Mouse (Mus musculus): ENCODE data around the gene Slc9a3r1. TPM values are rescaled to one million over a fixed set of nuclear protein-coding genes. Genes with fewer than 3 reads are reported as not detected.

Slc9a3r1 gene
- polyA plus RNA-seq, 1 experiment from 2014 or later: 39.4 TPM

DNA sequence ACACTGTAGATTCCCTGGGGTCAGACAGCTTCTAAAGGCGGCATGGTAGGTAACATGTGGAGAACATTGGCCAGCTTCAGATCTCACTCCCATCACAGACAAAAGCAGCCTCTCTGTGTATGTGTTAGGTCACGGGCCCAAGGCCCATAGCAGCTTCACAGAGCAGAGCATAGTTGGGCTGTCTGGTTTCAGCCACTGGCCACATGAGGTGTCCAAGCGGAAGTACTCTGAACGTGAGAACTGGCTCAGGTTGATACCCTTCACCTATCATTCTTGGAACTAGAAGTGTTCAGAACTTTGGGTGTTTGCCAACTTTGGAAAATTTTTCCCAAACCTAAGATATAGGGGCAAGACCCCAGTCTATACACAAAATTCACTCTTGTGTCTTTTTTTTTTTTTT is 6.3 kb downstream of the Slc9a3r1 start:
- no peak for DNase-seq (ENCODE audit: low spot score)
- Histone ChIP-seq H3K4me2 (ENCODE audit: low read length) (no peak overlapping the region), H3K4me3 (ENCODE audit: low read depth, low read length) (no peak overlapping the region), H3K9me3 (replicated peaks; ENCODE audit: control insufficient read depth, low read length) (no peaks in the 10 kb centered on the region), H3K9ac (ENCODE audit: low read length) (no peak overlapping the region), H3K27ac (ENCODE audit: low read depth, low read length) (no peak overlapping the region), H3K4me1 (ENCODE audit: control insufficient read depth, insufficient read depth, low read length) (peaks cover 17% of the 10 kb centered on the region; the same call in 1 of the 2 replicates), H3K36me3 (ENCODE audit: control insufficient read depth, insufficient read depth, low read length) (no peaks in the 10 kb centered on the region), H3K27me3 (replicated peaks; ENCODE audit: control insufficient read depth, insufficient read depth, low read length) (peaks cover 8% of the 10 kb centered on the region; the same call in 1 of the 2 replicates)
- ATAC-seq: no peak
- 92% methylated on average over 4 of the region's 4 CpGs for WGBS

DNA sequence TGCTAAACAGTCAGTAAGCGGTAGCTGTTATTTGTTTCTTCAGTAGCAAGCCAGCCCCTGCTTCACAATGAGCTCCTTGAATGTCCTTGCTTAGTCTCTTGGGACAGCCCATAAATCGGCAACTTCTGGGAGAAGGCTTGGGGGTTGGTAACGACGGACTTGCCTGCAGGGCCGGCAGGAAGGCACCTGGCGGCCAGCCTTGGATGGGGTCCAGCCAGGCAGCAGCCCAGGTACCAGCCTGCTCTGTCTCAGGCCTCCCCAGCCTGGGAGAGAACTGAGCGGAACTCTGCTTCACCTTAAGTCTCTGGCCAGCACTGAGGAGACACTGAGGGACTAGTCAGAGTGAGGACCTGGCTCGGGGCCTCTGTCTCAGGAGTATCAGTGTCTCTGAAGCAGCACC is 8.0 kb downstream of the Slc9a3r1 start:
- H3K9me3 ChIP-seq (replicated peaks; ENCODE audit: control insufficient read depth, low read length): no peaks in the 10 kb centered on the region
- no peak overlapping the region for H3K4me3 ChIP-seq (ENCODE audit: low read depth, low read length)
- no peak overlapping the region for H3K27ac ChIP-seq (ENCODE audit: low read depth, low read length)
- ATAC-seq (no peak), DNase-seq (ENCODE audit: low spot score) (no peak)
- no peak overlapping the region for H3K9ac ChIP-seq (ENCODE audit: low read length)
- H3K36me3 ChIP-seq (ENCODE audit: control insufficient read depth, insufficient read depth, low read length): no peaks in the 10 kb centered on the region
- no peaks in the 10 kb centered on the region for H3K27me3 ChIP-seq (replicated peaks; ENCODE audit: control insufficient read depth, insufficient read depth, low read length)
- H3K4me1 ChIP-seq (ENCODE audit: control insufficient read depth, insufficient read depth, low read length): peaks cover 17% of the 10 kb centered on the region; the same call in 1 of the 2 replicates
- WGBS: 48% methylated on average over 8 of the region's 8 CpGs
- H3K4me2 ChIP-seq (ENCODE audit: low read length): no peak overlapping the region

DNA sequence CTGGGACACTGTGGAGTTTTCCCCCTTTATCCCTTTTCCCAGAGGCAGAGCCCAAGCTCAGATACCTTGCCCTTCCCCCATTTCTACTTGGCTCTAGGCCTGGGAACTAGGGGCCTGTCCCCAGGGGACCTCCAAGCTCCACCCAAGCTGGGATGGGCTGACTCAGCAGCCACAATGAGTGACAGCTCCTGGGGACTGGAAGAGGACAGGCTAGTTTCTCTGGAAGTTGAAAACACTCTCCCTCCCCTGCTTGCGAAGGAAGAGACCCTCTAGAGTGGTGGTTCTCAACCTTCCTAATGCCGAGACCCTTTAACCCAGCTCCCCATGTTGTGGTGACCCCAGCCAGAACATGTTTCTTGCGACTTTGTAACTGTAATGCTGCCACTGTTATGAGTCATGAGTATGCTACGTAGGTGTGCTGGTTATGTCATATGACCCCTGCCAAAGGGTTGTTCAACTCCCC is 9.7 kb downstream of the Slc9a3r1 start:
- Histone ChIP-seq H3K9me3 (replicated peaks; ENCODE audit: control insufficient read depth, low read length) (no peaks in the 10 kb centered on the region), H3K27ac (ENCODE audit: low read depth, low read length) (no peak overlapping the region), H3K4me1 (ENCODE audit: control insufficient read depth, insufficient read depth, low read length) (peaks cover 31% of the 10 kb centered on the region), H3K36me3 (ENCODE audit: control insufficient read depth, insufficient read depth, low read length) (no peaks in the 10 kb centered on the region), H3K4me3 (ENCODE audit: low read depth, low read length) (no peak overlapping the region), H3K9ac (ENCODE audit: low read length) (no peak overlapping the region), H3K27me3 (replicated peaks; ENCODE audit: control insufficient read depth, insufficient read depth, low read length) (no peaks in the 10 kb centered on the region), H3K4me2 (ENCODE audit: low read length) (no peak overlapping the region)
- WGBS: 34% methylated on average over 4 of the region's 4 CpGs
- ATAC-seq: no peak; the same call in 1 of the 2 replicates
- DNase-seq (ENCODE audit: low spot score): peak; percentile 68

DNA sequence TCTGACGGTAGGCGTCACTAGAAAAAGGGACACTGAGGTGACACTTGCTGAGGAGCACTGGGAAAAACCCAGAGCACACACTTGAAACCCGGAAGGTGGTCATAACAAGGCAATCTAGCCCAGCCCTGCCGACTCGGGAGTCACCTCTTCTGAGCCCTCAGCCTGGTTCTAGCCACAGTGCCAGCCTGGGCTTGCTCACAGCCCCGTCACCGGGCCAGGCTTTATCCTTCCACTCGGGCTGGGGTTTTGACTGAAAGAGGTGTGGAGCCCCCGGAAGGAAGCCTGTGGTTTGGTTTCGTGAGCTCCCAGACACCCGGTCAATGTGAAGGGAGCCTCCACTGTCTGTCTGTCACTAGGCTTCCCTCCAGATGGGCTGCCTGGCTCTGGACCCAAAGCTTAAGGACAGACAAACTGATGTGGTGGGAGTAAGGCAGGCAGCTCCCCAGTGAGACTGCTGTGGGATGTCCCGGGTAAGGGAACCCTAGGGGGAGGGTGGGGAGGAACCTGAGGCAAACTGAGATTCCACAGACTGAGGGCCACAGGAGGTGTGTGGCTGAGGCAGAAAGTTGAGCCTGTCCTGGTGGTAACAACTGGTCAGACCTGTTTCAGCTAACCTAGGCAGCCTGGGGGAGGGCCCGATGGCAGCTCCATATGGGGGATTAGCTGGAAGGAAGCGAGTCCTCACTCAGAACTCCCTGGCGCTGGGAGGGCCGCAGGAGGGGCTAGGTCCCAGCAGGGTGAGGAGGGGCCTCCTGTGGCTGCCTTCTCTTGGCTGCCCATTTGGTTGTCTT is 10.6 kb downstream of the Slc9a3r1 start:
- no peak overlapping the region for H3K4me2 ChIP-seq (ENCODE audit: low read length)
- no peak for DNase-seq (ENCODE audit: low spot score)

DNA sequence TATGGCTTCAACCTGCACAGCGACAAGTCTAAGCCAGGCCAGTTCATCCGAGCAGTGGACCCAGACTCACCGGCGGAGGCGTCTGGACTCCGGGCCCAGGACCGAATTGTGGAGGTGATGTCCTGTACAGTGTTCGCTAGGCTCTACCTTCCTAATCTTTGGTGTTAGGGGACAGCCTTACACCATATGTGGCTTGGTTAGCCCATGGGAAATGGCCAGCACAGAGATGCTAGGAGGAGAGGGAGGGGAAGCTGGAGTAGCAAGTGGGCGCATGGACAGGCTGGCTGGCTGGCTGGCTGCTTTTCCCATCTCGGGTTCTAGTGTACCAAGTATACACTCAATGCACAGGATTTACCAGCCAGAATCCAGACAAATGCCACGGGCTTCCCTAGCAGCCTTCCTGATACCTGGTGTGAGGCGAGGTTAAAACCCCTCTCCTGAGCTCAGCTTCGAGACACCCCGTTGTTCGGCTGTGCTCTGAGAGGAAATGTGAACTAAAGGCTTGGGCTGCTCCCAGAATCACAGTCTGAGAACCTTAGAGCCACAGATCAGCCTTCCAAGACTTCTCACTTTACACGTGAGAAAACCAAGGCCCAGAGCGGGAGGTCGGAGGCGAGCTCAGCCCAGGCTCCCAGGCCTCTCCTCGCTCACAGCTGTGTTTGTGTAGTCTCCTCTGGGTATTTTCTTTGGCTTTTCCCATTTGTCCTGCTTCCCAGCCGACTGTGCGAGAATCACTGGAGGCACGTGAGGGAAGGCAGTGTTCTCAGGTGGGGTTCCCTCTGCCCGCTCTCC is 13.5 kb downstream of the Slc9a3r1 start:
- DNase-seq (ENCODE audit: low spot score): no peak
- H3K4me1 ChIP-seq (ENCODE audit: control insufficient read depth, insufficient read depth, low read length): peaks cover 35% of the 10 kb centered on the region

More for the DNA sequence above, 10.6 kb downstream of the Slc9a3r1 start:
- no peak for ATAC-seq
- H3K4me3 ChIP-seq (ENCODE audit: low read depth, low read length): no peak overlapping the region
- no peaks in the 10 kb centered on the region for H3K9me3 ChIP-seq (replicated peaks; ENCODE audit: control insufficient read depth, low read length)
- H3K9ac ChIP-seq (ENCODE audit: low read length): no peak overlapping the region
- no peak overlapping the region for H3K27ac ChIP-seq (ENCODE audit: low read depth, low read length)
- WGBS: 20% methylated on average over 16 of the region's 16 CpGs
- no peaks in the 10 kb centered on the region for H3K27me3 ChIP-seq (replicated peaks; ENCODE audit: control insufficient read depth, insufficient read depth, low read length)
- no peaks in the 10 kb centered on the region for H3K36me3 ChIP-seq (ENCODE audit: control insufficient read depth, insufficient read depth, low read length)
- peaks cover 35% of the 10 kb centered on the region for H3K4me1 ChIP-seq (ENCODE audit: control insufficient read depth, insufficient read depth, low read length)

DNA sequence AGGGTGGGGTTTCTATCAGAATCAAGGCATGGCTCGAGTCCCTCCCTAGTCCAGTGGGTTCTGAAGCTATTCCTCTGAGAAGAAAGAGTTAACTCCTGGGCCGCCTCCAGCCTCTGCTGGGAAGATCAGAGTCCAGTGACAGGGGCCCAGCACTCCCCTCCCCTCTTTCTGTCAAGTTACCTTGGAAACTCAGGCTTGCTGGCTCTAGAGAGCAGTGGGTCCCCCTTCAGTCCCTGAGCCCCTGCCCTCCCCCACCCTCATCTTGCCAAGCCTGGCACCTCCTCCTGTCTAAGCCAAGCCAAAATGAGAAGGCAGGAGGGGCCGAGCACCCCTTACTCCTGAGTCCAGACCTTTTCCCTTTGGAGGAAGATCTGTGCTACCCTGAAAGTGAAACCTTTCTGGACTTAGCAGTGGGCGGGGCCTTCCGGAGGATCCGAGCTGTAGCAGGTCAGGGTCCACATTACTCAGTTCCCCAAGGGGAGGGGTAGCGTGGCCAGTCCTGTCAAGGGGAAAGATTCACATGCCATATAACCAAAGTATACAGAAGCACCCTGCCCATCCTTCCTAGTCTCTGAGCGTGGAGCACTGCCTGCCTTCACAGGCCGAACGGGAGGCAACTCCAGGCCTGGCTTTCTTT is 14.5 kb downstream of the Slc9a3r1 start:
- Histone ChIP-seq H3K4me1 (ENCODE audit: control insufficient read depth, insufficient read depth, low read length) (peaks cover 29% of the 10 kb centered on the region), H3K27ac (ENCODE audit: low read depth, low read length) (0 out of 2 replicates have a peak overlapping the region, but pooled peaks have one; percentile 23), H3K4me2 (ENCODE audit: low read length) (peak overlapping the region; percentile 12; the same call in 1 of the 2 replicates), H3K9ac (ENCODE audit: low read length) (peak overlapping the region; percentile 22; the same call in 1 of the 2 replicates), H3K27me3 (replicated peaks; ENCODE audit: control insufficient read depth, insufficient read depth, low read length) (no peaks in the 10 kb centered on the region), H3K9me3 (replicated peaks; ENCODE audit: control insufficient read depth, low read length) (no peaks in the 10 kb centered on the region), H3K36me3 (ENCODE audit: control insufficient read depth, insufficient read depth, low read length) (0 out of 2 replicates have a peak, but pooled peaks cover 9% of the 10 kb centered on the region), H3K4me3 (ENCODE audit: low read depth, low read length) (no peak overlapping the region)
- ATAC-seq (peak; percentile 76), DNase-seq (ENCODE audit: low spot score) (peak; percentile 82)
- WGBS: 24% methylated on average over 10 of the region's 10 CpGs

More for the DNA sequence above, 13.5 kb downstream of the Slc9a3r1 start:
- Histone ChIP-seq H3K4me3 (ENCODE audit: low read depth, low read length) (no peak overlapping the region), H3K9me3 (replicated peaks; ENCODE audit: control insufficient read depth, low read length) (no peaks in the 10 kb centered on the region), H3K4me2 (ENCODE audit: low read length) (no peak overlapping the region), H3K27ac (ENCODE audit: low read depth, low read length) (peak overlapping the region; percentile 27; the same call in 1 of the 2 replicates), H3K27me3 (replicated peaks; ENCODE audit: control insufficient read depth, insufficient read depth, low read length) (no peaks in the 10 kb centered on the region), H3K9ac (ENCODE audit: low read length) (no peak overlapping the region; the same call in 1 of the 2 replicates), H3K36me3 (ENCODE audit: control insufficient read depth, insufficient read depth, low read length) (0 out of 2 replicates have a peak, but pooled peaks cover 8% of the 10 kb centered on the region)
- no peak for ATAC-seq
- 68% methylated on average over 24 of the region's 24 CpGs for WGBS

DNA sequence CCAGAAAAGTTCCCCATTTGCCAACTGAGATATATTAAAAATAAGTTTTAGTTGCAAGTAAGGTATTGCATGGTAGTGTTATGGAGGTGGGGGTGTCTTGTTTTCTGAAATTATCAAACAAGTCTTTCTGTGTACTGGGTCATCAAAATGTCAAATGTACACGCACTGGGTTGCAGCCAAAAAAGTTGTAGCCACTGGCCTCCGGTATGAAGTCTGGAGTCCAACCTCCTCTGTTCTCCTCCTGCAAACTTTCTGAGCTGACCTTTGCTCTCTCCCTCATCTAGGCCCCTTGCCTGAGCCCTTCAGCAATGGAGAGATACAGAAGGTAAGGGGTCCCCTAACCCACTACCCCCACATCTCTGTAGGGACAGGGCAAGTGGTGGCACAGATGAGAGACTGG is 15.6 kb downstream of the Slc9a3r1 start:
- Histone ChIP-seq H3K27me3 (replicated peaks; ENCODE audit: control insufficient read depth, insufficient read depth, low read length) (no peaks in the 10 kb centered on the region), H3K36me3 (ENCODE audit: control insufficient read depth, insufficient read depth, low read length) (0 out of 2 replicates have a peak, but pooled peaks cover 9% of the 10 kb centered on the region), H3K4me3 (ENCODE audit: low read depth, low read length) (no peak overlapping the region), H3K4me1 (ENCODE audit: control insufficient read depth, insufficient read depth, low read length) (peaks cover 27% of the 10 kb centered on the region), H3K4me2 (ENCODE audit: low read length) (no peak overlapping the region), H3K9me3 (replicated peaks; ENCODE audit: control insufficient read depth, low read length) (no peaks in the 10 kb centered on the region), H3K27ac (ENCODE audit: low read depth, low read length) (no peak overlapping the region), H3K9ac (ENCODE audit: low read length) (no peak overlapping the region)
- 75% methylated on average over 2 of the region's 2 CpGs for WGBS
- DNase-seq (ENCODE audit: low spot score) (no peak), ATAC-seq (no peak)

DNA sequence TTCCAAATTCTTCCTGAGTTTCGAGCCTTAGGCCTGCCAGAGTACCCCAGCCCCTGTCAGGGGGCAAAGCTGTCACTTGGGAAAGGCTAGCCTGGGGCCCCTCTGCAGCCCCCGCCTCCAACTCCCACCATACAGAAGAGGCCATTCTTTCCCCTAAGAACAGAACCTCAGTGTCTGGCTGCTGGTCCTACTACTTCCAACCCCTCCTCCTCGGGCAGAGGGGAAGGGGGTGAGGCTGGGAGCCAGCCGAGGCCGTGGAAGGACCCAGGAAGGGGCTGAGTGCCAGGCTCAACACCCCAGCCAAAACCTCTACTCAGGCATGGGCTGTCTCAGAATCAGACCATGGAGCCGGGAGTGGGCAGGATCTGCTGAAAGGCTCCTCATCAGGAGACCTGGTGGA is 16.1 kb downstream of the Slc9a3r1 start:
- Histone ChIP-seq H3K27ac (ENCODE audit: low read depth, low read length) (peak overlapping the region; percentile 27; the same call in 1 of the 2 replicates), H3K4me3 (ENCODE audit: low read depth, low read length) (no peak overlapping the region), H3K4me1 (ENCODE audit: control insufficient read depth, insufficient read depth, low read length) (peaks cover 24% of the 10 kb centered on the region), H3K36me3 (ENCODE audit: control insufficient read depth, insufficient read depth, low read length) (0 out of 2 replicates have a peak, but pooled peaks cover 9% of the 10 kb centered on the region), H3K9me3 (replicated peaks; ENCODE audit: control insufficient read depth, low read length) (no peaks in the 10 kb centered on the region), H3K9ac (ENCODE audit: low read length) (no peak overlapping the region), H3K27me3 (replicated peaks; ENCODE audit: control insufficient read depth, insufficient read depth, low read length) (no peaks in the 10 kb centered on the region), H3K4me2 (ENCODE audit: low read length) (no peak overlapping the region)
- 49% methylated on average over 6 of the region's 6 CpGs for WGBS
- 0 out of 2 replicates have a peak, but pooled peaks have one; percentile 18 for ATAC-seq
- peak; percentile 45 for DNase-seq (ENCODE audit: low spot score)

Measured in forebrain, embryonic 14.5 days (tissue).